Mouse (Mus musculus) natural killer cell, adult 2 months (primary cell): ENCODE measurements around the gene Vmn1r65.
"Not testable (repeated sequence)": the region's sequence is repeated elsewhere in the genome, so short reads cannot be mapped to it uniquely, and the experiment has no call there.

Experiments
- DNase-seq, 2 experiments: peaks; one replicate each; pipeline ENCODE4 v3.0.0; 2022; ENCODE audit warnings: low spot score in 2 of 2

Gene Vmn1r65

DNA sequence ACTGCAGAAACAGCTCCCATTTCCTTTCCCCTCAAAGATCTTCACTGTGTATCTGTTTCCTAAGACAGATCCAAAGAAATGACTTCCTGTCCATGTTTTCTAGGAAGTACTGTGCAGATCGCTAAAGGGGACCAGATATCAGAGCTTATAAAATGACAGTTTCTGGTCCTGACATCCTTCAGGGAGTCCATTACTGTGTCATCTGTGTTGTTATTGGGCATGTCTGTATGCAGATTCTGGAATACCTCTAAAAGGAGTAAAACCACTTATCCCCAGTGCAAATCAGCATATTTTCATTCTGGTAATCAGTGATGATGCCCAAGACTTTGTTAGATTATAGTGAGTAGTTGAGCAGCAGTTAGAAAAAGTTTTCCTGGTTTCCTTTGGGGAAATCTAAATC is at the start of gene Vmn1r65:
Vmn1r65 (minus strand) TSS at position 101 of the 400 bp plus-strand sequence.
- DNase-seq, result no peak

- DNase-seq, result no peak
These were observed 34.1 kb upstream of the Vmn1r65 start, which contains the start of gene Nlrp4c for GRCm38 (mm10) chr7:6044861-6045260. Gene Nlrp4c, plus strand, starts transcription at chr7:6045161.

DNA sequence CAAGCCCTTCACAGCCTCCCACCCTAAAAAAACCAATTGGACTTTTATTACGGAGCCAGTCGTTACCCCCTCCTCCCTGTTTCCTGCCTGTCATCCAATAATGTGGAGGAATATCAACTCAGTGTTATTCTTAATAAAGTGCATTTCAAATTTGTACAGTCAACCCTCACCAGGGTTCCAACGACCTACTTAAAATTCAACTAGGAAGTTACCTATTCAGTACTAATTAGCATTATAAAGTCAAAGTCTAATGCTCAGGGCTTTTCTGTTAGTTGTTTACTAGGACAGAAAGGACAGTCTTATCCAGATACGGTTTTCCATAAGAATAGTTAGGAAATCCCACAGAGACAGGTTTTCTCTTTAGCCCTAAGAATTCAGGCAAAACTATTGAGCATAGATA is 28.4 kb downstream of the Vmn1r65 start:
- not testable (repeated sequence) for DNase-seq

DNA sequence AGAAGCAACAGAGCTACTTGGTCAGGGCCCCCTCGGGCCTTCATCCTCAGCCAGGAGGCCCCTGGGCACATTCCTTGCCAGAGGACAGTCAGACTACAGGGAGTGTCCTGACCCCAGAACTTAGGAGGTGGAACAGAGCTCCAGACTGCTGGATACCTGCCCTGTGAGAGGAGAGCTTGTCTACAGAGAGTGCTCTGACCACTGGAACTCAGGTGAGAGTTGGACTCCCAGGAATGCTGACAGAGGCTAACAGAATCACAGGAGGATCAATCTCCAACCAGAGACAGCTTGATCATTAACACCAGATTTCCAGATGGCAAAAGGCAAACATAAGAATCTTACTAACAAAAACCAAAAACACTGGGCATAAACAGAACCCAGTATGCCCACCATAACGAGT is 38.3 kb downstream of the Vmn1r65 start:
- not testable (repeated sequence) for DNase-seq
